Mouse (Mus musculus): ENCODE measurements around the gene Rpp25. TPM values are rescaled to one million over a fixed set of nuclear protein-coding genes. Genes with fewer than 3 reads are reported as not detected.

Rpp25 gene
- not detected for total RNA-seq (2023)

DNA sequence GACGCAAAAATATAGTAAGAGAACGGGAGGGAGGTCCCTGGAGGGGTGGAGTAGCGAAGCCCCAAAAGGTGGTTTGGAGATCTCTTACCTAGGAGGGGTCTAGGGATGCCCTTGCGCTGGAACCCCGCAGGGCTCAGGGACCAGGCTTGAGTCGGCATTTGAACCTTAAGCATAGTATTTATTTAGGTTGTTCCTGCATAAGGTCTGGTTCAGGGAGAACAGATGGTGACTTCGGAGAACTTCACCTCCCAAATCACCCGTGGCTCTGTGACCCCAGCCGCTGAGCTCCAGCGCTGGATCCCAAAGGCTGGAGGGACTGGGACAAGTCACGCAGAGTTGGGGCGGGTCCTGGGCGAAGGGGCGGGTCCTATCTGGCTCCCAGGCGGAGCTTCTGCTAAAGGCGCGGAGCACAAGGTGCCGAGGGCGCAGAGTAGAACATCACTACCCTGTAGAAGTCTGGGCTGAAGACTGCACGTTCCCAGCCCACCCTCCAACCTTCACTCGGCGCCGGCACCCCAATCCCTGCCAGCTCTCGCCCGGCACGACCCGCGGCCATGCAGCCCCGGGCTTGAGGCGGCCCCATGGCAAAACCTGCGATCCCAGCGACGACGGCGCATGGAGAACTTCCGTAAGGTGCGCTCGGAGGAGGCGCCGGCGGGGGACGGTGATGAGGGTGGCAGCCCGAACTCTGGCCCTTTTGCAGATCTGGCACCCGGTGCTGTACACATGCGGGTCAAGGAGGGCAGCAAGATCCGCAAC is at the start of gene Rpp25:
TSS of gene Rpp25 (plus strand) at position 405 of the 759 bp plus-strand sequence.

DNA sequence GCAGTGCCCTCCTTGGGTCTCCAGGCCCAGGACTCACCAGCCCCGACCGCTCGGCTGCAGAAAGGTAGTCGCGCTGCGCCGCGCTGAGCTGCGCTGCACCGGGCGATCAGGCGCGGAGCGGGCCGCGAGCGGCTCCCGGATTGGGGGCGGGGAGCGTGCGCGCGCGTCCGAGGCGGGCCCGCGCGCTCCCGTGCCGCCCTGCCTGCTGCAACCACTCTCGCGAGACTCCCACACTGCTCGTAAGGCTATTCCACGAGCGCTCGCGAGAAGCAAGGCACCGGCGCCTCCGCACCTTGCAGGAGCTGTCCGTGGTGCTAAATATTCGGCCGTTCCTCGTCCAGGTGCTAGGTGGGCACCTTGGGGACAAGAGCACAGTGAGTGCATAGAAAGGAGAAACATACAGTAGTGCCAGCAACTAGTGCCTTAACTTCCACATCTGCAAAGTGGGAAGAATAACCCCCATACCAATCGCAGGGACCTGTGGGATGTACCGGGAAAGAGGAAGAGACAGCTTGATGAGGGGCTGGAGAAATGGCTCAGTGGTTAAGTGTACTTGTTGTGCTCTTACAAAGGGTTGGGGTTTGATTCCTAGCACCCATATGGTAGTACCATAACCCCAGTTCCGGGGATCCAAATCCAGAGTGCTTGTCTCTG is 35.8 kb upstream of the Rpp25 start, which contains the start of gene Scamp5:
TSS of gene Scamp5 (minus strand) at position 165 of the 654 bp plus-strand sequence.

DNA sequence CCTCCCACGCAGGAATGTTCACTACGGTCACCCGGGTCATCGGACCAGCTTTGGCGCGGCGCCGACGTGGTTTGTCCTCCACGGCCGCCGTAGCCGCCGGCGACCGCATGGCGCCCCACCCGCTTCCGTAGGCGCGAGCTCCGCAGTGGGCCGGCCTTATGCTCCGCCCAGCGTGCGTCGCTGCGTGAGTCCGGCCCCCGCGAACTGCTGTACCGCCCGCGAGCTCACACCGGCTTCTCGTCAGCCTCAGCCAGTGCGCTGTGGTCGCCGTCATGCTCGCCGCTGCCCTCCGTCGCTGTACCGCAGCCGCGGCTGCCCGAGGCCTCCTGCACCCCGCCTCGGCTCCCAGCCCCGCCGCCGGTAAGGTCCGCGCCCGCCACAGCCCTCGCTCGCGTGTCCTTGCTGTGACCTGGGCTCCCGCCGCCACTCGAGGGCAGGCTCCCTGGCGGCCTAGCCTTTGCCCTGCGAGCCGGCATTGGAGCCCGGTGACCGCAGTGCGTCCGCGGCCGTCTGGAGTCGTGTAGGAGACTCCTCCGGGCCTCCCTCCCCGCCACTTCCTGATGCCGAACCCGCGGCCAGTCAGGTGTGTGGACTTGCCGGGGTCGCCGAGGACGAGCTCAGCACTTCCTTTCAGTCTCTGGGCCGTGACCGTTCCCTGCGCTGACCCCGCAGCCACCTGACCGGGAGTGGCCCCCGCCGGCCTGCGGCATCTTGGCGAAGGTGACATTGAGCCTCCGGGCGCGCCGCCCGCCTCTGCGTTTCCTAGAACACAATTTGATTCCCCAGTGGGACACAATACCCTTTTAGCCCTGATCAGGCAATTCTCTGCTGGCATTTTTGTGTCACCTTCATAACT is 17.5 kb downstream of the Rpp25 start, which contains the start of gene Cox5a:
TSS of gene Cox5a (plus strand) at position 219 of the 856 bp plus-strand sequence.

DNA sequence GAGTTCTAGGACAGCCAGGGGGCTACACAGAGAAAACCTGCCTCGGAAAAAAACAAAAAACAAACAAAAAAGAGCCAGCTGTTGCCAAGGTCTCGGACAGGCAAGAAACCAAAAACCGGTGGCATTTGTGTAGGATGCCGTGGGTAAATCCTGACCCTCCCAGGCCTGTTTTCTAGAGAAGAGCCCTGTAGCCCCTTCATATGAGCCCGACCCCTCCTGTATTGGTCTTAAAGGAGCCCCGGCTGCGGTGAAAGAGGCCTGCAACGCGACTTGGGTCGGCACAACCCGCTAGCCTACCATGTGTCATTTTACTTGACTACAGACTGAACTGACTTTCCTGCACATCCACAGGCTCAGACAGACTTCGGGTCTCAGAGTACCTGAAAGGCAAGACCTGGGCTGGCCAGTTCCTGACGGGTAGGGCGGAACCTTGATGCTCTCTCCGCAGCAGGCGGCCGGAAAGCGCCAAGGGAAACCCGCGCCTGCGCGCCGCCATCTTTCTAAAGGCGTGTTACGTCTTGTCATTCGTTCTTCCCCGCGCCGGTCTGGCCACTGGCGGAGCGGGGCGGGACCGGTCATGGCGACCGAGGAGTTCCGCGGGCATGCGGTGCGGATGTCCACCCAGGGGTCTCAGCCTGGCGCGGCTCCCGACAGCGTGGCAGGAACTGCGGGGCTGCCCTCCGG is 33.4 kb downstream of the Rpp25 start, which contains the start of gene Fam219b:
TSS of gene Fam219b (plus strand) at position 485 of the 684 bp plus-strand sequence.

DNA sequence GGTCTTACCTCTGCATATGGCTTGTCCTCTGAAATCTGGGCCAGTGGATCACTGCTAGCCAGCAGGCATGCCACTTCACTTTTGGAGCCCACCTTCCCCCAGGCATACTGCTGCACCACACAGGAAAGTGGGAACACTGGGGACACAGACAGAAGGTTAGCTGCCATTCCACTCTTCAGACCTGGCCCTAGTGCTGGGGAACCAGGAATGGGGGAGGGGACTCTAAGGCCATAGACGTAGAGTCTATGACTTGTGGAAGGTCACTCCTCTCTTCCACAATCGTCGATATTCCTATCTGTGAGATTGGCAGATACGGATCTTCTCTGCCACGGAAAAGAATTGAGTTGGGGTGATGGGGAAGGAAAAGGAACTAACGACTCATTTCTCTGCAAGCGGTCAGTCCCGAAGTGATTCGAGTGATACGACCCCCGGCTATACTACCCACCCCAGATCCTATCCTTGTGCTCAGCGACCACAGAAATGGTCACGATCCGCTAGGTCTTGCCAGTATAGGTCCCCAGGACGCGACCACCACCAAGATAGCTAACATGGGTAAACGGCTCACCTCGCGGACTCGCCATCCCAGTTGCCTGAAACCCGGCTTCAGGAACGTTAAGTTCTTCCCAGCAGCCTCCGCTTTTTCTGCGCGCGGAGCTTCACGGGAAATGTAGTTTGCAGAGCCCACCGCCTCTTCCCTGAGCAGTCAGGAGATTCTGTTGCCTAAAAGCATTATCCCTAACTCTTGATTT is 48.5 kb downstream of the Rpp25 start, which contains the start of gene Mpi:
TSS of gene Mpi (minus strand) at position 625 of the 749 bp plus-strand sequence.

Other genes with a start within 250 kb of the Rpp25 start
- gene 1700017B05Rik, start 241.4 kb upstream of the Rpp25 start, total RNA-seq (2023) = 97.8 TPM
- gene Ppcdc, start 63.9 kb upstream of the Rpp25 start, total RNA-seq (2023) = 69.4 TPM
- 0.24 TPM for gene Scamp5, start 36.0 kb upstream of the Rpp25 start, total RNA-seq (2023)
- 87.1 TPM for gene Cox5a, start 17.2 kb downstream of the Rpp25 start, total RNA-seq (2023)
- 16.4 TPM for gene Fam219b, start 33.5 kb downstream of the Rpp25 start, total RNA-seq (2023)
- gene Mpi, start 48.7 kb downstream of the Rpp25 start, total RNA-seq (2023) = 11.8 TPM
- 66.6 TPM for gene Scamp2, start 56.9 kb downstream of the Rpp25 start, total RNA-seq (2023)
- gene Ulk3, start 85.4 kb downstream of the Rpp25 start, total RNA-seq (2023) = 72.4 TPM
- not detected for gene Cplx3, start 102.3 kb downstream of the Rpp25 start, total RNA-seq (2023)
- gene Lman1l, start 116.7 kb downstream of the Rpp25 start, total RNA-seq (2023) = 1.3 TPM
- gene Csk, start 149.6 kb downstream of the Rpp25 start, total RNA-seq (2023) = 333 TPM
- gene Cyp1a2, start 179.7 kb downstream of the Rpp25 start, total RNA-seq (2023) = not detected
- gene Cyp1a1, start 183.9 kb downstream of the Rpp25 start, total RNA-seq (2023) = not detected
- 22.1 TPM for gene Edc3, start 204.5 kb downstream of the Rpp25 start, total RNA-seq (2023)

All from CD4-positive naive resting alpha-beta T cell, adult 57 days (primary cell).